Mouse (Mus musculus): ENCODE data around the gene Lrmda.
"Not testable (repeated sequence)": the region's sequence is repeated elsewhere in the genome, so short reads cannot be mapped to it uniquely, and the experiment has no call there.

Lrmda gene

DNA sequence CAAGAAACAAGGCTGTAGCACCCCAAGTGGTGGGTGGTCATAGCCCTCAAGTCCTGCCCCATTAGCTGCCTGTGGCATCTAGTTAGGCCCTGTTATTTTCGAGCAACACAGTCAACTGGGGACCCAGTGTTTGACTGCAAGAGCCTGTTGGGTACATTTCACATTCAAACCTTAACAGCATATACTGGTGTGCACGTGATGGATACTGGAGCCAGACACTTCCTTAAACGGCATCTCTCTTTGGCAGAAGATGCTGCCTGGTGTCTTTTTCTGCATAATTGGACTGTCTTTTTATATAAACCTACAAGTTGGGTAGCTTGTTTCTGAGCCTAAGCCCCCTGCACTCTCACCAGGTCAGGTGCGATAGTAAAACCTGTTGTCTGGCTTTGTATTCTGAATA is 532.8 kb downstream of the Lrmda start:
- no peak for DNase-seq

DNA sequence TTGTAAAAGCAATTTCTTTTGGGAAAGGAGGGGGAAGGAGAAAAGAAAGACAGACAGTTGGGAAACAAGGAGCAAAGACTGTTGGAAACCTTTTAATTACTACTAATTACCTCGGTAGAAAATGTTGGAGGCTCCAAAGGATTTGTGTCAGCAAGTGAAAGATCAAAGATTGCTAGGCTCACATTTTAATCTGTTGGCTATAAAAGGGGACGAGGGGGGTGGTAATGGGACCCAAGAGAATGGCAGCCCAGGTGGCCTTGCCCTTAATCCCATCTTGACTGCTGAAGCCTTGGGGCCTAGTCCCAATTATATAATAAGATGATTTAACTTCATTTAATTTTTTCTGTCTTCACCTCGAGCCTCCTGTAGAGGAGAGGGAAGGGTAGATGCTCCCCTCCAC is 533.3 kb downstream of the Lrmda start:
- DNase-seq: no peak

- no peak for DNase-seq
Measured at GRCm38 (mm10) chr14:22553717-22554116, 534.2 kb downstream of the Lrmda start.

- no peak for DNase-seq
Measured at GRCm38 (mm10) chr14:22572486-22572885, 553.0 kb downstream of the Lrmda start.

DNA sequence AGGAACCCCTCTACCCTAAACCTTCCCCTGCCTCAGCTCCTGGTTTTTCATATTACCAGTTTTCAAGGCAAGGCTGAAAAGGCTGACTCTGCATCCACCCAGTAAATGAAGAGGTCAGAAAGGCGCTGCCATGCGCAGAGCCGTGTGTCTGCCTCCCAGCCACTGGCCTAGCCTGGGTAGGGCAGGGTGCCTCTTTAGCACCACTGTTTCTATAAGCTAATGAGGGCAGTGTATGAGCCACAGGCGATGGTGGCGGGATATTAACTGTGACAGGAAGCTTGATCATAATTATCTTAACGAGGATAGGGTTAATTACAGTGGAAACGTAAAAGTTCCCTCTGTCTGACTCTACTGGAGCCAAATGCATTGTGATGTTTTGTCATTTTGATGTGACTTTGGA is 554.1 kb downstream of the Lrmda start:
- no peak for DNase-seq

GRCm38 (mm10) chr14:22574006-22574405 is 554.5 kb downstream of the Lrmda start:
- no peak for DNase-seq

GRCm38 (mm10) chr14:22576441-22576840 is 556.9 kb downstream of the Lrmda start:
- DNase-seq: no peak

GRCm38 (mm10) chr14:22577411-22578037 is 558.0 kb downstream of the Lrmda start:
- peak; percentile 5 for DNase-seq

GRCm38 (mm10) chr14:22578224-22578623 is 558.7 kb downstream of the Lrmda start:
- peak; percentile 74 for DNase-seq

- DNase-seq: no peak
Measured at GRCm38 (mm10) chr14:22578986-22579385, 559.5 kb downstream of the Lrmda start.

DNA sequence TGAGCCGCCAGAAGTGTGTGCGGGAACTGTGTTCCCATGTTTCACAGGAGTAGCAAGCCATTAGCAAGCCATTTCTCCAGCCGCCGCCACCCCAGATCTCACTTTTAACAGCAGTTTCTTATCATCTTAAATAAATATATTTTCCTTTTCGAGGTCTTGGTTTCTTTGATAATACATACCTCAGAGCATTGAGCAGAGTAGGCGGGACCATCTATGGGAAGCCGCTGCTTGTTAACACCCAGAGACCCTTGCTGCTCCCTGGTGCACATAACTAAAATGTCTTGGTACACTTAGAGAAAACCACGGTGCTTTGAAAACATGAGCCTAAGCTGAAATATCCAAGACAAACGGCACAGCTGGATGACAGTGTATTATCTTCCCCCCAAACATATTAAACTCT is 562.6 kb downstream of the Lrmda start:
- no peak for DNase-seq

GRCm38 (mm10) chr14:22586281-22586680 is 566.8 kb downstream of the Lrmda start:
- DNase-seq: no peak

GRCm38 (mm10) chr14:22586796-22587195 is 567.3 kb downstream of the Lrmda start:
- no peak for DNase-seq

DNA sequence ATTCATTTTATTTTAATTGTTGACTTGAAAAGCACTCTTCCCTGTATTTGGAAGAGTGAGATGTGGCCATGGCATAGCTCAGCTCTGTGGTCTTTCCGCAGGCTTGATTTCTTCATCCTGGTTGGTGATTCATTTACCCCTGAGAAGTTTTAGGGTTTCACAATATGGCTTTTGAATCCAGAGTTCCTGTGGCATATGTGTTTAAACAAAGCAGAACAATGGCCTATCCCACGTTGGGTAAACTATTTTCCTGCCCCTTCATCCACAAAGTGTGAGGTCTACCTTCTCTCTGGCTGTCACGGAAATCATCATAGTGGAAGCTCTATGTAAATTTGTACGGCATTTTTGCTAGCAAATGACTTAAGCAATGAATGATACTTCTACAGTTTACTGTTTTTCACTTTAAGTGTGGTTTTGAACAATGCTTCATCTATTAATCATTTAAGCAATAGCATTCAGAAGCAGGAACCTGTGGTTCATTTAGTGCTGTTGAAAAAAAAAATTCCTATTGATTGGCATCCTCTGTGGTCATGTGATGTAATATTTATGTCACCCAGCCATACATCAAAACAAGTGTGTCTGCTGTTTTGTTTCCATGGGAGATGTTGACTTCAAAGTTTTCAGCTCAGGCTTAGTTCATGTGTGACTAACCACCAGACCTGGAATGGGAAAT is 567.9 kb downstream of the Lrmda start:
- DNase-seq: no peak

GRCm38 (mm10) chr14:22587958-22588296 is 568.4 kb downstream of the Lrmda start:
- DNase-seq: no peak

DNA sequence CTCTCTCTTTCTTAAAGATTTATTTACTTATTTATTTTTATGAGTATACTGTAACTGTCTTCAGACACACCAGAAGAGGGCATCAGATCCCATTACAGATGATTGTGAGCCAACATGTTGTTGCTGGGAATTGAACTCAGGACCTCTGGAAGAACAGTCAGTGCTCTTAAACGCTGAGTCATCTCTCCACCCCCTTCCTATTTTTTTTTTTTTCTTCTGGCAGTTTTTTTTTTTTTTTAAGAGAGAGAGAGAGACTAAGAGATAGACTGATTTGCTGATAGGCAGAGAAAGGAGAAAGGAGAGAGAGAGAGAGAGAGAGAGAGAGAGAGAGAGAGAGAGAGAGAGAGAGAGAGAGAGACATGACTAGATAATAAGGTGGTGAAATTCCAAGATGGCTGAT is 568.9 kb downstream of the Lrmda start:
- not testable (repeated sequence) for DNase-seq

DNA sequence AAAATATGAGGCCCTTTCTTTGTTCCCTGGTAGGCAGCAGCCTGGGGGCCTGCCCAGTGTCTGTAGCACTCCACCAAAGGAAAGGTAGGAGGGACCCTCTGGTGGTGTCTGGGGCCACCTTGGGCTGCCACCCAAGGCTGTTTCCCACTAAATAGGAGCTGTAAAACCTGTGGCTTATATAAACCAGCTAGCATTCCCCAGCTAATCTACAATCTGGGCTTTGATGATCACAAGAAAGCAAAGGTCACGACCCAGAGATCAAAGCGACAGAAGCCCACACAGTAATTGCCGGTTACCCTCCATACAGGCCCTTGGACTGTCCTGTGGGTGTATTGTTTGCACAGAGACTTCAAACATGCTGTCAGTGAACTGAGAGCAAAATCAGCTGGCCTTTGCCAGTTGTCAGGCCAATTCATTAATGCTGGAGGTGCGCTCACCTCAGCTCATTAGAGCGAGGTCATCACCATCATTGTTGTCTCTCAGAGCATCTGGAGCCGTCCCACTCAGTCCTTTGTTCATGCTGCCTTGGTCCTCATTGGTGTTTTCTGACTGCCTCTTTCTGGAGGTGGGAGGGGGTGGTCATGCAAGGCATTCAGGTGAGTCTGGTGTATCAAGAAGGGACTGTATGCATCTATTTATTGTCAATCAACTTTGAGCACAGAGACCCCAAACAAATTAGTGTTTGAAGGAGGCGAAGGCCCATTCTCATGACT is 570.1 kb downstream of the Lrmda start:
- no peak for DNase-seq

- no peak for DNase-seq
Measured at GRCm38 (mm10) chr14:22591186-22591585, 571.7 kb downstream of the Lrmda start.

DNA sequence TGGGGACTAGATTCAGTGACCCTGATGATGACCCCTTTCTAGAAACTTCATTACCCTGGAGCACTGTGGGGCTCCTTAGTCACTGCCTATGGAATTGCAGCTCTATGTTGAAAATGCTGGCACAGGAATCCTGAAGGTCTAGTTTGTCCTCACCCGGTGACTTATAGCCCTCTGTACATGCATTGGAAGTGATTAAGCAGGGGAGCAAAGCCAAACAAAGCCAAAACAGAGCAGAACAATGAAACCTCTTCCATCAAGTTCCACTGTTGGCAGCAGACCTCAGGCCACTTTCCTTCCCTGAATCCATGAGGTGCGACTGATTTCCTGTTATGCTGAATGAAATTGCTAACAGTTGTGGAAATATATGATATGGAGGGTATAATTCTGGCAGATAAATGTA is 578.0 kb downstream of the Lrmda start:
- DNase-seq: no peak

DNA sequence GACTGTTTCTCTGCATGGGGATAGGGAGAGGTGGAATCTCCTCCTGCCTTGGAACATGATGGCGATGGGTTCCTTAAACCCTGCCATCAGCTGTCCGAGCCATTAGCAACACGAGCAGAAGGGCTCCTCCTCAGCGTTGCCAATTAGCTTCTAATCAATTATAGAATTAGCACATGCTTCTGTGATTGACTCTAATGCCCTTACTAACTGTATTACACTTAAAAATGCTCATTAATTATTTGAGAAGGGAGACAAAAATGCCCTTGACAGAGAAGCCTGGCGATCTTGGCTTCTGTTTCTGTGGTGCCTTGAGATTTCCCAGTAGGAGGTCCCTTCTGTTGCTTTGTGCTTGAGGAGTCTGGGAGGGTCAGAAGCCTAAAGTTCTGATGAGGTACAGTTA is 579.1 kb downstream of the Lrmda start:
- DNase-seq: no peak

GRCm38 (mm10) chr14:22600166-22600565 is 580.7 kb downstream of the Lrmda start:
- DNase-seq: no peak

- DNase-seq: no peak
Measured at GRCm38 (mm10) chr14:22602308-22602707, 582.8 kb downstream of the Lrmda start.

DNA sequence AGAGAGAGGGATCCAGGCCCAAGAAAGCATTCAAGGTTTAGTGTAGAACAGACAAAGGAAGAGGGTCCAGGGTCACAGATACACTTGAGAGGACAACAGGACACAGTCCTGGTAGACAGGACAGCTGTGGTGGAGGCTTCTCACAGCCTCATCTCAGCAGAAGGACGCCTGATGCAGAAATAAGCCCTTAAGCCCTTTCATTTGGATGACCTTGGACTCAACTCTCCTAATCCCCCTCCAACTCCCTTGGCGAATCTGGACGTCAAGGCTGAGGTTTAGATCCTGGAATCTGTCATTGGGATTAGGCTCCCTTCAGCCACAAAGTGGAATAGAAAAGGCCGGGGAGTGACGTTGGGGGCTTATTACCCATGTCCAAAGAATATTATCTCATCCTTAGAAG is 589.1 kb downstream of the Lrmda start:
- DNase-seq: no peak

Data from cerebellum, adult 9-10 months (tissue).